Mouse (Mus musculus): ENCODE measurements around the gene B4galt1.

- TF ChIP-seq CTCF (IDR thresholded peaks at IDR 0.05; ENCODE audit: borderline replicate concordance, insufficient read depth, low read depth, low read length) (no peak), POLR2A (IDR thresholded peaks at IDR 0.05; ENCODE audit: borderline replicate concordance, insufficient read depth, low read length) (no peak)
Observed at GRCm38 (mm10) chr4:40833381-40834231, 20.2 kb downstream of the B4galt1 start.
